Mouse (Mus musculus) gastrocnemius, adult 2 months (tissue): Measurements from ENCODE around the gene Shmt1. TPM values are rescaled to one million over a fixed set of nuclear protein-coding genes. Genes with fewer than 3 reads are reported as not detected.

Experiments
- DNase-seq: peaks from one replicate; pipeline ENCODE4 v3.0.0; 2022
- H3K27ac ChIP-seq: fragments of 200-600 bp; 2 replicates; pipeline ENCODE4 v1.8.1; 2022; ENCODE audit warnings: mild to moderate bottlenecking
- H3K4me3 ChIP-seq: fragments of 200-600 bp; 2 replicates; pipeline ENCODE4 v1.8.1; 2022; ENCODE audit warnings: mild to moderate bottlenecking, moderate library complexity
- CTCF ChIP-seq: fragments of 200-600 bp; IDR thresholded peaks from 2 replicates; pipeline ENCODE4 v1.8.1; 2022; ENCODE audit warnings: antibody characterized with exemption, mild to moderate bottlenecking, moderate library complexity
- intact Hi-C: fragments of 180-260 bp; cut with DNase I; formaldehyde crosslinking; loops from one replicate; pipeline ENCODE4 v1.15.1; 2025
- total RNA-seq, 2 experiments: library from RNA; stranded (reverse); gene quantifications; 2 replicates each; pipeline ENCODE4 v1.2.3; 2021

Gene Shmt1
- total RNA-seq, 2 experiments from 2014 or later = 8.3 to 10.0 TPM

GRCm38 (mm10) chr11:60766969-60767368 lies 44.5 kb downstream of the Shmt1 start:
- DNase-seq = no peak
- no peak for TF ChIP-seq CTCF
- H3K27ac ChIP-seq = no peak overlapping the region
- no peak overlapping the region for H3K4me3 ChIP-seq
- intact Hi-C loops = no loop called here

- Histone ChIP-seq H3K4me3 (no peak overlapping the region), H3K27ac (no peak overlapping the region)
- no peak for TF ChIP-seq CTCF
- no peak for DNase-seq
- intact Hi-C loops = no loop called here
Observed at GRCm38 (mm10) chr11:60761681-60762080, 49.8 kb downstream of the Shmt1 start.

GRCm38 (mm10) chr11:60755570-60755969 lies 55.9 kb downstream of the Shmt1 start:
- no peak for TF ChIP-seq CTCF
- DNase-seq = no peak
- Histone ChIP-seq H3K27ac (no peak overlapping the region), H3K4me3 (no peak overlapping the region)
- intact Hi-C loops = no loop called here

GRCm38 (mm10) chr11:60740321-60740720 lies 71.2 kb downstream of the Shmt1 start:
- TF ChIP-seq CTCF = no peak
- intact Hi-C loops = no loop called here
- Histone ChIP-seq H3K27ac (no peak overlapping the region), H3K4me3 (no peak overlapping the region)
- DNase-seq = no peak

Other genes starting within 250 kb of the Shmt1 start
- gene Llgl1, start 112.0 kb downstream of the Shmt1 start, total RNA-seq = 1 to 10 TPM; 9.0 to 9.5 TPM
- 100 to 1,000 TPM in 1 of 2 experiments, 10 to 100 TPM in 1; 96.1 to 103 TPM for gene Flii, start 84.5 kb downstream of the Shmt1 start, total RNA-seq
- 10 to 100 TPM; 61.9 to 91.0 TPM for gene Mief2, start 83.3 kb downstream of the Shmt1 start, total RNA-seq
- 1 to 10 TPM; 4.5 to 4.7 TPM for gene Top3a, start 34.4 kb downstream of the Shmt1 start, total RNA-seq
- 10 to 100 TPM; 19.8 to 20.1 TPM for gene Smcr8, start 34.2 kb downstream of the Shmt1 start, total RNA-seq
- 10 to 100 TPM; 20.8 to 23.0 TPM for gene Dhrs7b, start 18.9 kb upstream of the Shmt1 start, total RNA-seq
- 10 to 100 TPM; 41.4 to 41.6 TPM for gene Tmem11, start 67.6 kb upstream of the Shmt1 start, total RNA-seq
- 10 to 100 TPM in 1 of 2 experiments, 1 to 10 TPM in 1; 8.6 to 10.4 TPM for gene Natd1, start 103.0 kb upstream of the Shmt1 start, total RNA-seq
- gene Map2k3, start 120.3 kb upstream of the Shmt1 start, total RNA-seq = 100 to 1,000 TPM; 136 to 159 TPM
- 10 to 100 TPM; 50.4 to 65.8 TPM for gene Kcnj12, start 210.8 kb upstream of the Shmt1 start, total RNA-seq